Mouse (Mus musculus): ENCODE measurements at regions not wholly inside any gene's neighbourhood (a gene's known extent, or its start where the extent isn't known, plus 50 kb on each side); places are given as distances from the start of the nearest gene placed in this dataset. TPM values are rescaled to one million over a fixed set of nuclear protein-coding genes. Genes with fewer than 3 reads are reported as not detected.

DNA sequence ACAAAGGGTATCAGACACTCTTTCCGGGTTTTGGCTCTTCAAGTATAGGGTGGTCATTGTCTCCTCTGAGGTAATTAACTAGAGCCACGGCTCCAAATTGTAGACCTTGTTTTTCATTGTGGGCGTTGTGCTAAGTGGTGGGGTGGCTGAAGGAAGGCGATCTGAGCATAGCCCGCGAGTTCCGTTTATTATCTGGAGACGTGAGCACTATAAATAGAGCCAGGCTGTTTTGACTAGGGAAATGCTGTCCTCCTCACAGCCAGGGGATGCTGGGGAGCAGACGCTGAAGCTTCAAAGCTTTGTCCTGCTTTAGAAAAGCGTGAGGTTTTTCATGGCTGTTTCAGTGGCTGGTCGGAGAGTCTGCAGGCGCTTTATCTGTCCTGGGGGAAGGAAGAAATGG is 75.9 kb upstream of the Pmfbp1 start:
- no peak overlapping the region for H3K27ac ChIP-seq
- H3K9me3 ChIP-seq (replicated peaks) = no peaks in the 10 kb centered on the region
- H3K4me3 ChIP-seq (replicated peaks) = no peak overlapping the region
- no peaks in the 10 kb centered on the region for H3K36me3 ChIP-seq
- 37% methylated on average over 12 of the region's 12 CpGs for WGBS (ENCODE audit: insufficient replicate concordance)
- no peak for ATAC-seq (ENCODE audit: low read depth)
- H3K4me1 ChIP-seq (replicated peaks) = no peaks in the 10 kb centered on the region
- H3K27me3 ChIP-seq = no peaks in the 10 kb centered on the region
- DNase-seq = no peak
- H3K4me2 ChIP-seq = no peak overlapping the region
- no peak overlapping the region for H3K9ac ChIP-seq

- Histone ChIP-seq H3K4me3 (replicated peaks) (no peak overlapping the region), H3K9ac (no peak overlapping the region), H3K27ac (no peak overlapping the region), H3K27me3 (no peaks in the 10 kb centered on the region), H3K4me1 (replicated peaks) (no peaks in the 10 kb centered on the region), H3K36me3 (no peaks in the 10 kb centered on the region), H3K9me3 (replicated peaks) (no peaks in the 10 kb centered on the region), H3K4me2 (no peak overlapping the region)
- ATAC-seq (ENCODE audit: low read depth) (no peak), DNase-seq (no peak)
- 42% methylated on average over 4 of the region's 4 CpGs for WGBS (ENCODE audit: insufficient replicate concordance)
These were observed 74.7 kb upstream of the Pmfbp1 start for GRCm38 (mm10) chr8:109419029-109419596.

- H3K27me3 ChIP-seq = no peaks in the 10 kb centered on the region
- ATAC-seq (ENCODE audit: low read depth) = no peak
- no peaks in the 10 kb centered on the region for H3K4me1 ChIP-seq (replicated peaks)
- no peak overlapping the region for H3K4me2 ChIP-seq
- H3K9me3 ChIP-seq (replicated peaks) = no peaks in the 10 kb centered on the region
- no peaks in the 10 kb centered on the region for H3K36me3 ChIP-seq
- no peak overlapping the region for H3K4me3 ChIP-seq (replicated peaks)
- DNase-seq = no peak
- WGBS (ENCODE audit: insufficient replicate concordance) = 46% methylated on average over 5 of the region's 5 CpGs
- no peak overlapping the region for H3K9ac ChIP-seq
- H3K27ac ChIP-seq = no peak overlapping the region
These were observed 69.8 kb upstream of the Pmfbp1 start for GRCm38 (mm10) chr8:109424004-109424403.

DNA sequence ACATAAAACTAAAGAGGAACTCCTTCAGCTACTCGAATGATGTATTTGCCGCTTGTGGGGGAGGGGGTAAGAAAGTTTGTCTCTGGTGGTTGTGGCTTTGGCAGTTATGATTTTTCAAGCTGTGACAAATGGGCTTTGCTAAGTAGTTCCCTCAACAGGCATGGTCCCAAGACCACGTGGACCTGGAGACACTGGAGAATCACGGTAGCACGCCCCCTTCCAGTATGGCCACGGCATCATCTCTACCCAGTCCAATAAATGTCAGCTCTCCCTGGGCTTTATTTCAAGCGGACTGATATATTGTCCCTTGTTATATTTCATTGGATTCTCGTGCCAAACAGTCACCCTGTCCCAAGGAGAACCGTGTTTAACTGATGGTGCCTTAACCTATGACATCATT is 65.3 kb upstream of the Pmfbp1 start:
- Histone ChIP-seq H3K27ac (no peak overlapping the region), H3K9ac (no peak overlapping the region), H3K27me3 (no peaks in the 10 kb centered on the region), H3K36me3 (no peaks in the 10 kb centered on the region), H3K4me3 (replicated peaks) (no peak overlapping the region), H3K4me1 (replicated peaks) (no peaks in the 10 kb centered on the region), H3K4me2 (no peak overlapping the region), H3K9me3 (replicated peaks) (no peaks in the 10 kb centered on the region)
- ATAC-seq (ENCODE audit: low read depth) = no peak
- DNase-seq = no peak
- 59% methylated on average over 9 of the region's 9 CpGs for WGBS (ENCODE audit: insufficient replicate concordance)

- no peak for DNase-seq
- Histone ChIP-seq H3K4me3 (replicated peaks) (no peak overlapping the region), H3K27me3 (no peaks in the 10 kb centered on the region), H3K9me3 (replicated peaks) (no peaks in the 10 kb centered on the region), H3K4me1 (replicated peaks) (no peaks in the 10 kb centered on the region), H3K4me2 (no peak overlapping the region), H3K27ac (no peak overlapping the region), H3K36me3 (no peaks in the 10 kb centered on the region), H3K9ac (no peak overlapping the region)
- 74% methylated on average over 12 of the region's 12 CpGs for WGBS (ENCODE audit: insufficient replicate concordance)
- no peak for ATAC-seq (ENCODE audit: low read depth)
These were observed 59.3 kb upstream of the Pmfbp1 start for GRCm38 (mm10) chr8:109434538-109434937.

DNA sequence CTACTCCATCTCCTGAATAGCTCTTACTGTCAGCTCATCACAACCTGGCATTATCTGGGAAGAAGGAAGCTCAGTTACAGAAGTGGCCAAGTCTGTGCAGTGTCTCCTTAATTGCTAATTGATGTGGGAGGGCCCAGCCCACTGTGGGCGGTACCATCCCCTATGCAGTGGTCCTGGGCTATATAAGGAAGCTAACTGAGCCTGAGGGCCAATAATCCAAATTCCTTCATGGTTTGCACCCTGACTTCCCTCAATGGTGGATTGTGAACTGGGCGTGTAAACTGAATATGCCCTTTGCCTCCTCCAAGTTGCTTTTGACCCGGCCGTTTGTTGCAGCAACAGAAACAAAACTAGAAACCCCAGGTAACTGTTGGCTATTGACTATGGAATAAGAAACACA is 57.8 kb upstream of the Pmfbp1 start:
- no peak overlapping the region for H3K4me3 ChIP-seq (replicated peaks)
- ATAC-seq (ENCODE audit: low read depth) (no peak), DNase-seq (no peak)
- no peaks in the 10 kb centered on the region for H3K36me3 ChIP-seq
- no peaks in the 10 kb centered on the region for H3K27me3 ChIP-seq
- WGBS (ENCODE audit: insufficient replicate concordance) = 73% methylated on average over 4 of the region's 4 CpGs
- no peak overlapping the region for H3K4me2 ChIP-seq
- H3K27ac ChIP-seq = no peak overlapping the region
- no peaks in the 10 kb centered on the region for H3K4me1 ChIP-seq (replicated peaks)
- H3K9me3 ChIP-seq (replicated peaks) = no peaks in the 10 kb centered on the region
- H3K9ac ChIP-seq = no peak overlapping the region

- no peak overlapping the region for H3K4me2 ChIP-seq
- H3K27me3 ChIP-seq = no peaks in the 10 kb centered on the region
- H3K9ac ChIP-seq = no peak overlapping the region
- ATAC-seq (ENCODE audit: low read depth) (no peak), DNase-seq (no peak)
- no peak overlapping the region for H3K27ac ChIP-seq
- no peaks in the 10 kb centered on the region for H3K4me1 ChIP-seq (replicated peaks)
- no peak overlapping the region for H3K4me3 ChIP-seq (replicated peaks)
- no peaks in the 10 kb centered on the region for H3K9me3 ChIP-seq (replicated peaks)
- 59% methylated on average over 19 of the region's 19 CpGs for WGBS (ENCODE audit: insufficient replicate concordance)
- H3K36me3 ChIP-seq = no peaks in the 10 kb centered on the region
These were observed 56.8 kb upstream of the Pmfbp1 start for GRCm38 (mm10) chr8:109436830-109437567.

DNA sequence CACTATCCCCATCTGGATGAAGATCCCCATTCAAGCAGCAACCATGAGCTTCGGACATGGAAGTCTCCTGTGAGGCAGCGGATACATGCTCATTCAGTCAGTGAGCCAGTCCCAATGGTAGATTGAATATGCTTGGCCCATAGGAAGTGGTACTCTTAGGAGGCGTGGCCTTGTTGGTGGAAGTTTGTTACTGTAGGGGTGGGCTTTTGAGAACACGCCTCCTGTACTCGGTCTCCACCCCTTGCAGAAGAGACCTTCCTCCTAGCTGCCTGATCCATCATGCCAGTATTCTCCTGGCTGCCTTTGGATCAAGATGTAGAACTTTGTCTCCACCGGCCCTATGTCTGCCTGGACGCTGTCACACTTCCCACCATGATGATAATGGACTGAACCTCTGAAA is 55.3 kb upstream of the Pmfbp1 start:
- 70% methylated on average over 7 of the region's 7 CpGs for WGBS (ENCODE audit: insufficient replicate concordance)
- ATAC-seq (ENCODE audit: low read depth) = no peak
- H3K4me1 ChIP-seq (replicated peaks) = no peaks in the 10 kb centered on the region

More for the DNA sequence above, 55.3 kb upstream of the Pmfbp1 start:
- no peaks in the 10 kb centered on the region for H3K9me3 ChIP-seq (replicated peaks)
- H3K36me3 ChIP-seq = no peaks in the 10 kb centered on the region
- no peak overlapping the region for H3K4me3 ChIP-seq (replicated peaks)
- no peaks in the 10 kb centered on the region for H3K27me3 ChIP-seq
- H3K9ac ChIP-seq = no peak overlapping the region
- DNase-seq = no peak
- no peak overlapping the region for H3K27ac ChIP-seq
- H3K4me2 ChIP-seq = no peak overlapping the region

Small RNA genes in the stretch of these regions (microRNA-seq; reads per million reads assigned to microRNA genes)
- gene Gm23163 = not detected
